Mouse (Mus musculus) midbrain, embryonic 15.5 days (tissue): ENCODE results near the gene Ksr2. TPM values are rescaled to one million over a fixed set of nuclear protein-coding genes. Genes with fewer than 3 reads are reported as not detected.

Experiments used
- ATAC-seq: fragments of 200-750 bp; cut with Nextera tagmentation; replicated peaks from 2 replicates; pipeline ENCODE4 v1.8.0; 2017; ENCODE audit warnings: moderate TSS enrichment
- H3K27ac ChIP-seq: fragments of 300-500 bp; sonication (generic); 2 replicates; pipeline ENCODE4 v1.5.1; 2015; ENCODE audit warnings: mild to moderate bottlenecking, inconsistent platforms
- H3K27me3 ChIP-seq: fragments of 300-500 bp; sonication (generic); replicated peaks from 2 replicates; pipeline ENCODE4 v1.6.1; 2015; ENCODE audit warnings: inconsistent platforms
- H3K36me3 ChIP-seq: fragments of 300-500 bp; sonication (generic); replicated peaks from 2 replicates; pipeline ENCODE4 v1.6.1; 2015; ENCODE audit warnings: inconsistent platforms
- H3K4me1 ChIP-seq: fragments of 300-500 bp; sonication (generic); 2 replicates; pipeline ENCODE4 v1.6.1; 2015; ENCODE audit warnings: inconsistent platforms
- H3K4me2 ChIP-seq: fragments of 300-500 bp; sonication (generic); 2 replicates; pipeline ENCODE4 v1.6.1; 2015; ENCODE audit warnings: inconsistent platforms, mild to moderate bottlenecking, moderate library complexity
- H3K4me3 ChIP-seq: fragments of 300-500 bp; sonication (generic); 2 replicates; pipeline ENCODE4 v1.5.1; 2015; ENCODE audit warnings: mild to moderate bottlenecking, inconsistent platforms
- H3K9ac ChIP-seq: fragments of 300-500 bp; sonication (generic); 2 replicates; pipeline ENCODE4 v1.6.1; 2015; ENCODE audit warnings: mild to moderate bottlenecking, inconsistent platforms
- H3K9me3 ChIP-seq: fragments of 300-500 bp; sonication (generic); 2 replicates; pipeline ENCODE4 v1.6.1; 2016; ENCODE audit warnings: inconsistent platforms
- WGBS: fragments of 180-500 bp; shearing (Covaris S2); methylation state at CpG from one replicate; pipeline ENCODE4 v1.1.7; 2015; ENCODE audit warnings: mixed read lengths; 5-methylcytosine and 5-hydroxymethylcytosine counted together
- polyA plus RNA-seq: library from polyadenylated mRNA; unstranded; fragments of >200 nt; fragmentation: Nextera tagmentation; extraction: Ambion mirVana; gene quantifications from 2 replicates; pipeline ENCODE4 v1.2.1, GENCODE M21; 2015

The Ksr2 gene
- polyA plus RNA-seq, 1 experiment from 2014 or later = 10.2 TPM

GRCm38 (mm10) chr5:117516597-117516996 is 102.8 kb downstream of the Ksr2 start:
- no peaks in the 10 kb centered on the region for H3K9me3 ChIP-seq
- no peaks in the 10 kb centered on the region for H3K4me1 ChIP-seq
- H3K9ac ChIP-seq = no peak overlapping the region
- no peak overlapping the region for H3K4me3 ChIP-seq
- no peak overlapping the region for H3K4me2 ChIP-seq
- H3K27ac ChIP-seq = no peak overlapping the region
- H3K27me3 ChIP-seq = no peaks in the 10 kb centered on the region
- 2% methylated on average over 8 of the region's 8 CpGs for WGBS
- no peaks in the 10 kb centered on the region for H3K36me3 ChIP-seq
- peak; percentile 20; the same call in 1 of the 2 replicates for ATAC-seq

GRCm38 (mm10) chr5:117519858-117520495 is 106.2 kb downstream of the Ksr2 start:
- no peaks in the 10 kb centered on the region for H3K9me3 ChIP-seq
- no peaks in the 10 kb centered on the region for H3K27me3 ChIP-seq
- 32% methylated on average over 4 of the region's 4 CpGs for WGBS
- no peak overlapping the region for H3K27ac ChIP-seq
- 0 out of 2 replicates have a peak, but pooled peaks cover 4% of the 10 kb centered on the region for H3K4me1 ChIP-seq
- no peaks in the 10 kb centered on the region for H3K36me3 ChIP-seq
- ATAC-seq = no peak
- no peak overlapping the region for H3K4me2 ChIP-seq
- H3K9ac ChIP-seq = no peak overlapping the region
- no peak overlapping the region for H3K4me3 ChIP-seq

- no peaks in the 10 kb centered on the region for H3K27me3 ChIP-seq
- H3K4me3 ChIP-seq = no peak overlapping the region
- WGBS = 80% methylated on average over 4 of the region's 4 CpGs
- no peaks in the 10 kb centered on the region for H3K36me3 ChIP-seq
- H3K4me2 ChIP-seq = no peak overlapping the region
- H3K9me3 ChIP-seq = no peaks in the 10 kb centered on the region
- no peak overlapping the region for H3K27ac ChIP-seq
- H3K9ac ChIP-seq = no peak overlapping the region
- 0 out of 2 replicates have a peak, but pooled peaks cover 4% of the 10 kb centered on the region for H3K4me1 ChIP-seq
- ATAC-seq = no peak
These were observed 107.4 kb downstream of the Ksr2 start for GRCm38 (mm10) chr5:117521156-117521555.

- no peaks in the 10 kb centered on the region for H3K9me3 ChIP-seq
- H3K4me1 ChIP-seq = 0 out of 2 replicates have a peak, but pooled peaks cover 4% of the 10 kb centered on the region
- 87% methylated on average over 4 of the region's 4 CpGs for WGBS
- ATAC-seq = no peak
- no peaks in the 10 kb centered on the region for H3K27me3 ChIP-seq
- no peaks in the 10 kb centered on the region for H3K36me3 ChIP-seq
- no peak overlapping the region for H3K4me2 ChIP-seq
- no peak overlapping the region for H3K9ac ChIP-seq
- no peak overlapping the region for H3K4me3 ChIP-seq
- no peak overlapping the region for H3K27ac ChIP-seq
These were observed 107.9 kb downstream of the Ksr2 start for GRCm38 (mm10) chr5:117521701-117522100.

GRCm38 (mm10) chr5:117522471-117522870 is 108.7 kb downstream of the Ksr2 start:
- no peaks in the 10 kb centered on the region for H3K27me3 ChIP-seq
- no peak overlapping the region for H3K9ac ChIP-seq
- 71% methylated on average over 4 of the region's 4 CpGs for WGBS
- H3K36me3 ChIP-seq = no peaks in the 10 kb centered on the region
- no peaks in the 10 kb centered on the region for H3K9me3 ChIP-seq
- H3K4me3 ChIP-seq = no peak overlapping the region
- H3K4me2 ChIP-seq = no peak overlapping the region
- ATAC-seq = no peak
- no peak overlapping the region for H3K27ac ChIP-seq
- H3K4me1 ChIP-seq = 0 out of 2 replicates have a peak, but pooled peaks cover 4% of the 10 kb centered on the region

GRCm38 (mm10) chr5:117523010-117523409 is 109.2 kb downstream of the Ksr2 start:
- no peaks in the 10 kb centered on the region for H3K9me3 ChIP-seq
- no peak overlapping the region for H3K9ac ChIP-seq
- H3K4me3 ChIP-seq = no peak overlapping the region
- H3K27me3 ChIP-seq = no peaks in the 10 kb centered on the region
- no peaks in the 10 kb centered on the region for H3K36me3 ChIP-seq
- no peak overlapping the region for H3K27ac ChIP-seq
- no peak for ATAC-seq
- no peak overlapping the region for H3K4me2 ChIP-seq
- 74% methylated on average over 10 of the region's 10 CpGs for WGBS
- H3K4me1 ChIP-seq = 0 out of 2 replicates have a peak, but pooled peaks cover 4% of the 10 kb centered on the region

GRCm38 (mm10) chr5:117530991-117531390 is 117.2 kb downstream of the Ksr2 start:
- H3K36me3 ChIP-seq = no peaks in the 10 kb centered on the region
- H3K27ac ChIP-seq = no peak overlapping the region
- H3K4me1 ChIP-seq = 0 out of 2 replicates have a peak, but pooled peaks cover 7% of the 10 kb centered on the region
- no peaks in the 10 kb centered on the region for H3K27me3 ChIP-seq
- no peak overlapping the region for H3K9ac ChIP-seq
- H3K4me3 ChIP-seq = no peak overlapping the region
- no peaks in the 10 kb centered on the region for H3K9me3 ChIP-seq
- ATAC-seq = no peak
- 53% methylated on average over 6 of the region's 6 CpGs for WGBS
- H3K4me2 ChIP-seq = no peak overlapping the region

- Histone ChIP-seq H3K4me1 (peaks cover 9% of the 10 kb centered on the region), H3K27me3 (no peaks in the 10 kb centered on the region), H3K36me3 (no peaks in the 10 kb centered on the region; the same call in 1 of the 2 replicates), H3K4me2 (no peak overlapping the region), H3K9ac (no peak overlapping the region), H3K27ac (no peak overlapping the region), H3K4me3 (no peak overlapping the region), H3K9me3 (no peaks in the 10 kb centered on the region)
- ATAC-seq = no peak
- WGBS = 67% methylated on average over 3 of the region's 3 CpGs
These were observed 125.4 kb downstream of the Ksr2 start for GRCm38 (mm10) chr5:117539221-117539620.

- H3K36me3 ChIP-seq = no peaks in the 10 kb centered on the region; the same call in 1 of the 2 replicates
- WGBS = 50% methylated on average over 8 of the region's 8 CpGs
- H3K9me3 ChIP-seq = no peaks in the 10 kb centered on the region
- no peak overlapping the region for H3K9ac ChIP-seq
- H3K4me1 ChIP-seq = peaks cover 12% of the 10 kb centered on the region
- H3K4me2 ChIP-seq = no peak overlapping the region
- no peaks in the 10 kb centered on the region for H3K27me3 ChIP-seq
- no peak for ATAC-seq
- no peak overlapping the region for H3K27ac ChIP-seq
- no peak overlapping the region for H3K4me3 ChIP-seq
These were observed 127.9 kb downstream of the Ksr2 start for GRCm38 (mm10) chr5:117541654-117542053.

- 71% methylated on average over 25 of the region's 25 CpGs for WGBS
- no peaks in the 10 kb centered on the region for H3K9me3 ChIP-seq
- peaks cover 10% of the 10 kb centered on the region; the same call in 1 of the 2 replicates for H3K4me1 ChIP-seq
- no peak overlapping the region for H3K4me2 ChIP-seq
- no peak overlapping the region for H3K4me3 ChIP-seq
- no peaks in the 10 kb centered on the region for H3K27me3 ChIP-seq
- H3K9ac ChIP-seq = no peak overlapping the region
- H3K27ac ChIP-seq = peak overlapping the region; percentile 7; the same call in 1 of the 2 replicates
- H3K36me3 ChIP-seq = no peaks in the 10 kb centered on the region; the same call in 1 of the 2 replicates
- no peak for ATAC-seq
These were observed 133.0 kb downstream of the Ksr2 start for GRCm38 (mm10) chr5:117546694-117547268.

GRCm38 (mm10) chr5:117550992-117551391 is 137.2 kb downstream of the Ksr2 start:
- Histone ChIP-seq H3K9ac (no peak overlapping the region), H3K27ac (peak overlapping the region; percentile 46), H3K4me2 (no peak overlapping the region), H3K36me3 (no peaks in the 10 kb centered on the region), H3K9me3 (no peaks in the 10 kb centered on the region), H3K4me3 (no peak overlapping the region), H3K27me3 (no peaks in the 10 kb centered on the region), H3K4me1 (peaks cover 7% of the 10 kb centered on the region; the same call in 1 of the 2 replicates)
- ATAC-seq = no peak
- 56% methylated on average over 9 of the region's 9 CpGs for WGBS

GRCm38 (mm10) chr5:117552096-117552495 is 138.3 kb downstream of the Ksr2 start:
- Histone ChIP-seq H3K9ac (no peak overlapping the region), H3K36me3 (no peaks in the 10 kb centered on the region), H3K9me3 (no peaks in the 10 kb centered on the region), H3K4me2 (no peak overlapping the region), H3K27me3 (no peaks in the 10 kb centered on the region), H3K4me3 (no peak overlapping the region), H3K4me1 (peaks cover 5% of the 10 kb centered on the region; the same call in 1 of the 2 replicates), H3K27ac (no peak overlapping the region; the same call in 1 of the 2 replicates)
- WGBS = 95% methylated on average over 8 of the region's 8 CpGs
- ATAC-seq = no peak
